Mouse (Mus musculus) C2C12 (cell line): ENCODE results near the gene Inpp5d.

Experiments used
- CEBPB ChIP-seq: IDR thresholded peaks from one replicate; pipeline ENCODE4 v1.6.1; 2011; ENCODE audit warnings: low read depth, mild to moderate bottlenecking, control low read depth, moderate library complexity
- CTCF ChIP-seq: IDR thresholded peaks from one replicate; pipeline ENCODE4 v1.5.1; 2011; ENCODE audit not compliant: control insufficient read depth, insufficient read depth, insufficient read length
- MAX ChIP-seq: IDR thresholded peaks from one replicate; pipeline ENCODE4 v1.6.1; 2011; ENCODE audit warnings: mild to moderate bottlenecking, control low read depth
- USF1 ChIP-seq: IDR thresholded peaks from one replicate; pipeline ENCODE4 v1.6.1; 2011; ENCODE audit warnings: low read depth, mild to moderate bottlenecking, control low read depth, moderate library complexity

GRCm38 (mm10) chr1:87712614-87712971, 92.5 kb downstream of the Inpp5d start:
- TF ChIP-seq CTCF (no peak), MAX (no peak), CEBPB (no peak), USF1 (no peak)
